In the genomic region with DNA sequence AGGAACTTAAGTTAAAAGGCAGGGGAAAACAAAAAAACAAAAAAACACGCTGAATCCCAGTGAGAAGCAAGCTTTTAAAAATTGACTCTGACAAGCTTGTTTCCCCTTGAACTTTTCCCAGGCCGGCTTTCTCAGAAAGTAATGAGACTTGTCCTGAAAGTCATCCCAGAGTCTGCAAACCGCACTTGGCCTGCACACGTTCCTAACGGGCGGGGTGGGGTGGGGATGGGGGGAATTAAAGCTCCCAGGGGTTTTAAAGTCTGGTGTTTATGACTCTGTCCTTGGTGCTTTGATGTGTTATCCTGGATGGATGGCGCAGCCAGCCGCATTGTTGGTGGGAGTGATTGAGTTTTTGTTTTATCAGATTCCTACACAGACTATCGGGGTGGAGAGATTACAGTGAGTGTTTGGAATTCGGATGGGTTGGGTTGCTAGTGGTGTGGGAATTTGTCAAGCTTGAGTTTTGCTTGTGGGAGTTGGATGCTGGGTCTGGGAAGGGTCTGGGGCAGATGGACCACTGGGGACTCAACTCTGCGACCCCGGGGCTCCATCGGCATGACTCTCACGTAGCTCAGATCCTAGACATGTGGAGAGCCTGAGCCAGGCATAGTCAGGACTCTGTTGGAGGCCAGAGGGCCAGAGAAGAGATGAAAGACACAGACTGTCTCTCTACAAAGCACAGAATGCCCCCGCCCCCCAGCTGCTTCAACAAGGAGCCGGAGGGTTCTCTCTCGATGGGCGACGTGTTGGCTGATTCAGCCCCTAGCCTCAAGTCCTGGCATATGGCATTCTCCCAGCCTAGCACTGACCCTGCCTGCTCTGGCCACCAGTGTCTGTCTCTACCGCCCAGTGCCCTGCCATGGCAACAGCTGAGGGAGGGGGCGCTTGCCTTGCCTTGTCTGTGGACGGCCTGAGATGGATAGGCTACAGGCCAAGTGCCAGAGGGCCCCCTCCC, we compare ENCODE assay signal across 9 mouse cellular contexts.
A peak's percentile ranks its signal among the peaks of the same experiment; 100 is the strongest.
DNase-seq lines count a peak whose midpoint lies in the region; ATAC-seq and TF ChIP-seq lines count a peak whose summit lies in the region.
"Had no signal": no experiment of that assay in that cellular context is flagged by ENCODE, and none has a peak within 500 bp of the region (broad histone marks: within the 10 kb centered on the region; RNA-seq: fewer than 3 reads in every experiment).

No protein-coding gene starts in this region.

- peak; percentile 39 for DNase-seq in ovary, postnatal 36 days (ENCODE audit: low spot score)
- DNase-seq in ovary, postnatal 14 days (ENCODE audit: low spot score), result no peak
- DNase-seq in cerebellum, adult 9-11 months, result peak; percentile 45
- DNase-seq in gastrocnemius, postnatal 10 days, result peak; percentile 14
- no peak for DNase-seq in layer of hippocampus, adult 11-12 months (ENCODE audit: low spot score)
- DNase-seq in kidney, adult 8-10 months, result no peak

- H3K27me3 ChIP-seq in limb, embryonic 15.5 days, result peaks cover 8% of the 10 kb centered on the region; the same call in 1 of the 2 replicates
- no peaks in the 10 kb centered on the region for H3K27me3 ChIP-seq in small intestine, adult 2 months (ENCODE audit: control insufficient read depth, insufficient read depth, low read length)

- peak overlapping the region; percentile 64 for H3K27ac ChIP-seq in limb, embryonic 15.5 days
- peak overlapping the region; percentile 42 for H3K27ac ChIP-seq in small intestine, adult 2 months (ENCODE audit: insufficient read depth, low read depth, low read length)
- H3K27ac ChIP-seq: heart, embryonic 15.5 days had no signal

- no peak overlapping the region for H3K4me3 ChIP-seq in limb, embryonic 15.5 days
- H3K4me3 ChIP-seq in small intestine, adult 2 months (ENCODE audit: low read depth, low read length), result no peak overlapping the region
- H3K4me3 ChIP-seq: heart, embryonic 15.5 days had no signal

- TF ChIP-seq POLR2A in small intestine, adult 2 months (IDR thresholded peaks at IDR 0.05; ENCODE audit: low read depth, low read length), result no peak

- 0 out of 2 replicates have a peak overlapping the region, but pooled peaks have one; percentile 12 for H3K4me2 ChIP-seq in limb, embryonic 15.5 days
- H3K4me2 ChIP-seq: heart, embryonic 15.5 days had no signal

- peak; percentile 68; the same call in 1 of the 2 replicates for ATAC-seq in limb, embryonic 15.5 days (ENCODE audit: insufficient number of reproducible peaks, low FRiP score, low TSS enrichment, low read depth)

- H3K9ac ChIP-seq in limb, embryonic 15.5 days, result no peak overlapping the region
- H3K9ac ChIP-seq: heart, embryonic 15.5 days had no signal

- H3K4me1 ChIP-seq in limb, embryonic 15.5 days, result peaks cover 23% of the 10 kb centered on the region
- peaks cover 10% of the 10 kb centered on the region for H3K4me1 ChIP-seq in small intestine, adult 2 months (ENCODE audit: control insufficient read depth, insufficient read depth, insufficient read length, low read length)

- no peaks in the 10 kb centered on the region for H3K36me3 ChIP-seq in limb, embryonic 15.5 days
- no peaks in the 10 kb centered on the region for H3K36me3 ChIP-seq in small intestine, adult 2 months (ENCODE audit: control insufficient read depth, insufficient read depth, low read length)
- H3K36me3 ChIP-seq: heart, embryonic 15.5 days had no signal

- TF ChIP-seq CTCF in small intestine, adult 2 months (IDR thresholded peaks at IDR 0.05; ENCODE audit: extremely low read depth, insufficient read length, insufficient replicate concordance, low read depth, low read length), result no peak

- WGBS in limb, embryonic 15.5 days, result 15% methylated on average over 22 of the region's 22 CpGs
- 11% methylated on average over 22 of the region's 22 CpGs for WGBS in small intestine, adult 2 months

- H3K9me3 ChIP-seq in limb, embryonic 15.5 days, result no peaks in the 10 kb centered on the region
- H3K9me3 ChIP-seq: heart, embryonic 15.5 days had no signal

Comparison
In these comparisons a context has a peak if more than half of its experiments do, and no peak if none do; other contexts are left out.
1. DNase-seq: peak in ovary, postnatal 36 days (single experiment), cerebellum, adult 9-11 months (single experiment) and gastrocnemius, postnatal 10 days (single experiment); none in ovary, postnatal 14 days (single experiment), layer of hippocampus, adult 11-12 months (single experiment) and kidney, adult 8-10 months (0 of 2).